Mouse (Mus musculus) layer of hippocampus, adult 2 months (tissue): ENCODE results near the gene Tcf20. TPM values are rescaled to one million over a fixed set of nuclear protein-coding genes. Genes with fewer than 3 reads are reported as not detected.

Source experiments
- DNase-seq, 2 experiments: peaks; one replicate each; pipeline ENCODE4 v3.0.0; 2022; ENCODE audit warnings: low spot score in 2 of 2
- H3K27ac ChIP-seq: fragments of 200-600 bp; 2 replicates; pipeline ENCODE4 v1.8.1; 2022
- H3K4me3 ChIP-seq: fragments of 200-600 bp; 2 replicates; pipeline ENCODE4 v1.8.1; 2022; ENCODE audit warnings: mild to moderate bottlenecking
- CTCF ChIP-seq: fragments of 200-600 bp; conservative IDR thresholded peaks from 2 replicates; pipeline ENCODE4 v1.8.1; 2022; ENCODE audit warnings: antibody characterized with exemption, mild to moderate bottlenecking, moderate library complexity
- total RNA-seq, 2 experiments: library from RNA; stranded (reverse); gene quantifications; 2 replicates each; pipeline ENCODE4 v1.2.3; 2021

Gene Tcf20
- total RNA-seq, 2 experiments from 2014 or later = 219 to 230 TPM

DNA sequence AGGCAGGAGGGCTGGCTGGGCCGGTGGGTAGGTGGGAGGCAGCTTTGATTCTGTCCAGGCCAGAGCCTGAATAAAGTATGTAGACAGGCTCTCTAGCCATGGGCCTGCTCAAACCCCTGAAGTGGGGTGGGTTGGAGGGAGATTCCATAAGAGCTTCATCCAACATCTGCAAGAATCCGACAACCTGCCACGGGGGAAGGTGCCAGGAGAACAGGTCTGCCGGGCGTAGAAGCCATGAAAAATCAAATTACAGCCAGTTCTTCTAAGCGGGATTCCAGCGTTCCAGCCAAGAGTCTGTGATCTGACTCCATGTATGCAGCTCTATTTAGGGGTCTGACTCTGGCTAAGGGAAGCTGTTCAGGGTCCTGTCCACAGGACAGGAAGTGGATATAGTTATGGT, 3.1 kb downstream of the Tcf20 start:
- peak overlapping the region; percentile 80 for H3K27ac ChIP-seq
- no peak for DNase-seq
- no peak for TF ChIP-seq CTCF
- H3K4me3 ChIP-seq = peak overlapping the region; percentile 76

GRCm38 (mm10) chr15:82984097-82984496, 3.6 kb downstream of the Tcf20 start:
- no peak for TF ChIP-seq CTCF
- Histone ChIP-seq H3K27ac (peak overlapping the region; percentile 80), H3K4me3 (peak overlapping the region; percentile 76; the same call in 1 of the 2 replicates)
- DNase-seq = no peak

GRCm38 (mm10) chr15:82983416-82984026, 4.2 kb downstream of the Tcf20 start:
- peak in 1 of 2 experiments; percentile 52 for DNase-seq
- Histone ChIP-seq H3K27ac (peak overlapping the region; percentile 80), H3K4me3 (peak overlapping the region; percentile 53)
- no peak for TF ChIP-seq CTCF

DNA sequence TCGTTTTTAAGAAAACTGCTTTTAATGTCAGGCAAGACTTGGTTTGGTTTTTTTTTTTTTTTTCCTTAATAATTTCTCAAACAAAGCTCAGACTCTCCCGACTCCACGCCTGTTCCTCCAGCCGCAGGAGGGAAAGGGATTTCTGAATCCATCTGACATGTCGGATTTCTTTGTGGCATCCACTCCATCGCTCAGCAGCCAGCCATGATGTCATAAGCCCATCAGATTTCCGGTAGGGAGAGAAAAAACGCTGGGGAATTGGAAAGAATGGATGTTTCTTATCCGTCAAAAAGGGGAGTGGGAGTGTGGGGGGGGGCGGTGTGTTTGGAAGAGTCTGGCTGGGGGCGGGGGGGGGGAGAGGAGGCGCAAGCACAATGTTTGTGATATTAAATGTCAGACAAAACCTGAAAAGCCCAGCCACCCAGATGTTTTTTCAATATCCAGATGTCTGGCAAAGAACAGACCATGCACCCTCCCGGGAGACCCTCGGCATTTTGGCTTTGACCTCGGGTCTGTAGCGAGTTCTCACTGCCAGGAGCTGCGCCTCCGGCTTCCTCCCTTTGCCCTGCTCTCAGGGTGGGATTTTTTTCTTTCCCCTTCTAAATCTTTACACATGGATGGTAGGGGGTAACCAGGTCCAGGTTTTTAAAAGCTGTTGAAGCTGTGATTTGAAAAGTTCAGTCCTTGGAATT, 4.8 kb downstream of the Tcf20 start:
- peak overlapping the region; percentile 53 for H3K4me3 ChIP-seq
- TF ChIP-seq CTCF = no peak
- DNase-seq = no peak
- H3K27ac ChIP-seq = peak overlapping the region; percentile 80

DNA sequence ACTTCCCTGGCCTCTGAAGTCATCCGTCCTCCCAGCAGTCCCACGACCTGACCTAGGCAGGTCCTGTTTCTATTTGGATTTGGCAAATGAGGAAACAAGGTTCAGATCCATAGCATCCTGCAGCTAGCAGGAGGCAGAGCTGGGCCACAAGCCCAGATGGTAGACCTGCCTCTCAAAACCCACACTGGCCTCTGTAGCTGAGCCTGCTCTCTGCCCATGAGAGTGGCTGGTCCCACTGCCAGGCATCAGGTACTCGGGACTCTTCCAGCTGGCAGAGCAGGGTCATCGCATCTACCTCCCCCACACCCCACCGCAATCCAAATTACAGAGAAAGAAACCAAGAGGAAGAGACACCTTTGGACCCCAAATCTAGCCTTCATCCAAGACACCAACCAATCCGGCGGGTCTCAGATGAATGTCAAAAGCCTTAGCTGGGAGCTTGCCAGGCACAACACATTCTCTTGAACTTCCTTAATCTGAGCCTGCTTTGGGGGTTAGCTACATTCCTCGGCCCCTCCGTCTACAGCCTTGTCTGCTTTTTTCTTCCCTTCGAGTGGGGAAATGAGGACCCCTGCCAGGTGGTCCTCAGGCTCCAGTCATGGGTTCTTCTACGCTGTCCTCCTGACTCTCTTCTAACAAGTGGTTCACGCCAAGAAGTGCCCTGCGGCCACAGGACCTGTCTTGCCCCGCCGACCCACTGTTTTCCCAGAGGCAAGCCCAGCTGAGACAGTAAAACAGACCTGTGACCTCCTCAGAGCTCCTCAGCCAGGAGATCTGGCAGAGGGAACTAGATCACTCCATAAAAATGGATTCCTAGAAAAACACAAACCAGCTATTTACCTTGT, 5.8 kb downstream of the Tcf20 start:
- Histone ChIP-seq H3K27ac (peak overlapping the region; percentile 80), H3K4me3 (peak overlapping the region; percentile 53; the same call in 1 of the 2 replicates)
- no peak for TF ChIP-seq CTCF
- DNase-seq = no peak

DNA sequence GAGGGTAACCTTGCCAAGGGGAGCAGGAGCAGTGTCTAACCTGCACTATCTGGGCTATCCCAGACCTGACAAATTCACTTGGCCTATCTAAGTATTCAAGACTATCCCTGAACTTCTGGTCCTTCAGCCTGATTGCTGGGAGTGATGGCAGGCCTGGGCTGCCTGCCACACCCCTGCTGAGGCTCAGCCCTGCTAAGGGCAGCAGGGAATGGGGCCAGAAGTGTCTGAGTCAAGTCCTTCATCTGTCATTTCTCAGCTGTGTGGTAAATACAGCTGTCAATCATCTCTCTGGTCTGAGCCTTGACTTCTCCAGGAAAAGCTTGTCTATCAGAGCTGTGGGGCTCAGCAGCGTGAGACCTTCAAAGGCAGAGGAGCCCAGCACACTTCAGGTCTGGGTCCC, 8.1 kb downstream of the Tcf20 start:
- DNase-seq = no peak
- Histone ChIP-seq H3K27ac (no peak overlapping the region), H3K4me3 (no peak overlapping the region)
- TF ChIP-seq CTCF = no peak

DNA sequence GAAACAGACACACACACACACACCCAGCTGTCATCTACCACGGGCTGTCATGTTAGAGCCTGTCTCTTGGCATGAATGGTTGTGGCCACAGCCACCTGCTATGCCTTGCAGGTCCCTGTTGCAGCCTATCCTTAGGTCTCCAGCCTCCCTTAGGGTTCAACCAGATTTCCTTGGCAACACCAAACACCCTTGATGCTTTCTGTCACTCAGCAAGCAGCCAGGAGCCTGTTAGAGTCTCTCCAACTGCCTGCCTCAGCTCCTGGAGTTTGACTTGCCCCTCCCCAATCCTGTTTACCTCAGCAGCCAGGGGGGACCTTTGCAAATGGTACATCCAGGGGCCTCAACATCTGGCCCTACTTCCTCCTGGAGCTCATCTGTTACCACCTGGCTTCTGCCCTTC, 13.2 kb downstream of the Tcf20 start:
- Histone ChIP-seq H3K27ac (no peak overlapping the region), H3K4me3 (no peak overlapping the region)
- no peak for TF ChIP-seq CTCF
- DNase-seq = no peak

DNA sequence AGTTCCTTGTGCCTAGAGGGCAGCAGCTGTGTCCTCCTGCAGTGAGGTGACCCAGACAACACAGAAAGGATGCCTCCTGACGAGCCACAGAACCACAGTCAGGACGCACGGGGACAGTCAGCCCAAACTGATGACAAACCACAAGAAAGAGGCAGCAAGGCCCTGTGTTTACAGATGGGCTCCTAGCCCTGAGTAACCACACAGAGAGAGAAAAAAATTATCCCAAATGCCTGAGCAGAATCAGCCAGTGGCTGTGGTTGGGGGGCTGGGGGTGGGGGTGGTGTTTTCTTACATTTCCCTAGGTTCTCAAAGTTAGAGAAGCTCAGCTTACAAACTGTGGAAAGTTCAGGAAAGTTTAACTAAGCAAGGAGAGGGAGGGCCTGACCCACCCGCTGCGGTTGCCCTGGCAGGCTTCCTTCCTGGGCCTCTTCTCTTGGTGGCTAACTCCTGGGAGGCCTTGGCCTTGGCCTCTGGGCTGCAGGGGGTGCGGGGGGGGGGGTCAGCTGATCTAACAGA, 18.4 kb downstream of the Tcf20 start:
- no peak for TF ChIP-seq CTCF
- no peak for DNase-seq
- Histone ChIP-seq H3K4me3 (no peak overlapping the region), H3K27ac (peak overlapping the region; percentile 56; the same call in 1 of the 2 replicates)

GRCm38 (mm10) chr15:82968449-82968848, 19.2 kb downstream of the Tcf20 start:
- peak; percentile 67 to 86 for DNase-seq
- H3K27ac ChIP-seq = peak overlapping the region; percentile 56; the same call in 1 of the 2 replicates
- peak overlapping the region; percentile 27; the same call in 1 of the 2 replicates for H3K4me3 ChIP-seq
- no peak for TF ChIP-seq CTCF

- TF ChIP-seq CTCF = no peak
- DNase-seq = no peak
- peak overlapping the region; percentile 56; the same call in 1 of the 2 replicates for H3K27ac ChIP-seq
- peak overlapping the region; percentile 27; the same call in 1 of the 2 replicates for H3K4me3 ChIP-seq
These were observed 19.7 kb downstream of the Tcf20 start for GRCm38 (mm10) chr15:82967947-82968346.

GRCm38 (mm10) chr15:82964266-82964825, 23.3 kb downstream of the Tcf20 start:
- no peak for DNase-seq
- no peak for TF ChIP-seq CTCF
- H3K27ac ChIP-seq = peak overlapping the region; percentile 83
- peak overlapping the region; percentile 34; the same call in 1 of the 2 replicates for H3K4me3 ChIP-seq

- Histone ChIP-seq H3K4me3 (peak overlapping the region; percentile 34; the same call in 1 of the 2 replicates), H3K27ac (peak overlapping the region; percentile 83)
- DNase-seq = no peak
- TF ChIP-seq CTCF = no peak
These were observed 24.0 kb downstream of the Tcf20 start for GRCm38 (mm10) chr15:82963556-82964156.
